22 mouse cellular contexts compared by ENCODE assay signal in the genomic region with DNA sequence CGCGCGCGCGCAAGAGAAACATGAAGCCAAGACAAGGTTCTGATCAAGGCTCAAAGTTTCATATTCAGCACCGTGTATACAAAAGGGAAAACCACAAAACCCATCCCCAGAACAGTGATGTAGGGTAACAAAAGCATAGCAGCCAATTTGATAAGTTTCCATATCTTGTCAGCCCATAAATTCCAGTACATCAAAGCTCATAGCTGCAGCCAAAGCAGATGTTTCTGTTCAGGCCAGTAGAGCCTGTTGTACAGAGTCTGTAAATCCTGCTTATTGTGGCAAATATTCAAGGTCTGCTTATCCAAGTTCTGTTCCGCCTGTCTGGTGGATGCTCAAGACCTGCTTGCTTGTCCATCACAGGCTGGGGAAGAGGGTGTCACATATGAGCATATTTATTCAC. TPM values are rescaled to one million over a fixed set of nuclear protein-coding genes. Genes with fewer than 3 reads are reported as not detected.
DNase-seq lines count a peak whose midpoint lies in the region; ATAC-seq and TF ChIP-seq lines count a peak whose summit lies in the region.
"Had no signal": no experiment of that assay in that cellular context is flagged by ENCODE, and none has a peak within 500 bp of the region (broad histone marks: within the 10 kb centered on the region; RNA-seq: fewer than 3 reads in every experiment).

No protein-coding gene starts in this region.

- peak; percentile 14 for DNase-seq in CD4-positive, CD25-positive, alpha-beta regulatory T cell, adult 2 months (ENCODE audit: low read depth, low spot score)
- DNase-seq in limb, embryonic 14.5 days (ENCODE audit: low spot score), result peak; percentile 64
- no peak for DNase-seq in limb, embryonic 10.5 days (ENCODE audit: low spot score)
- DNase-seq in 416B (ENCODE audit: low read depth) (peak; percentile 20), MN1 (ENCODE audit: low spot score) (no peak)
- peak; percentile 42 for DNase-seq in naive thymus-derived CD4-positive, alpha-beta T cell, adult 2 months (ENCODE audit: low read depth)
- DNase-seq: adrenal gland, postnatal 10 days; cerebellum, adult 11 months; cerebellum, adult 8-10 months; cerebellum, postnatal 14 days; gastrocnemius, adult 2 months; gastrocnemius, postnatal 25 days; heart, postnatal 4 days had no signal

- no peak overlapping the region for H3K4me3 ChIP-seq in limb, embryonic 14.5 days (replicated peaks; ENCODE audit: low read length)
- H3K4me3 ChIP-seq in limb, embryonic 10.5 days, result no peak overlapping the region
- H3K4me3 ChIP-seq: embryonic facial prominence, embryonic 13.5 days; erythroblast, embryonic 14.5 days; forebrain, embryonic 10.5 days; gastrocnemius, adult 2 months; heart, embryonic 13.5 days; hindbrain, embryonic 12.5 days had no signal

- no peaks in the 10 kb centered on the region for H3K36me3 ChIP-seq in limb, embryonic 14.5 days (ENCODE audit: control insufficient read depth, insufficient read depth, low read length)
- H3K36me3 ChIP-seq in limb, embryonic 10.5 days, result no peaks in the 10 kb centered on the region
- H3K36me3 ChIP-seq: embryonic facial prominence, embryonic 13.5 days; forebrain, embryonic 10.5 days; G1E; heart, embryonic 13.5 days; hindbrain, embryonic 12.5 days had no signal

- no peaks in the 10 kb centered on the region for H3K9me3 ChIP-seq in limb, embryonic 14.5 days (ENCODE audit: control insufficient read depth, low read length)
- H3K9me3 ChIP-seq in limb, embryonic 10.5 days (replicated peaks), result no peaks in the 10 kb centered on the region
- H3K9me3 ChIP-seq: embryonic facial prominence, embryonic 13.5 days; forebrain, embryonic 10.5 days; G1E; heart, embryonic 13.5 days; hindbrain, embryonic 12.5 days had no signal

- 79% methylated on average over 7 of the region's 7 CpGs for WGBS in limb, embryonic 14.5 days
- WGBS in limb, embryonic 10.5 days, result 94% methylated on average over 7 of the region's 7 CpGs

- peaks cover 4% of the 10 kb centered on the region; the same call in 1 of the 2 replicates for H3K4me1 ChIP-seq in limb, embryonic 14.5 days (ENCODE audit: control insufficient read depth, insufficient read depth, low read length)
- peaks cover 4% of the 10 kb centered on the region; the same call in 1 of the 2 replicates for H3K4me1 ChIP-seq in limb, embryonic 10.5 days

- no peak for TF ChIP-seq POLR2A in limb, embryonic 14.5 days (IDR thresholded peaks at IDR 0.05; ENCODE audit: borderline replicate concordance, extremely low read depth, insufficient read depth, insufficient read length)

- no peak for ATAC-seq in CD4-positive, CD25-positive, alpha-beta regulatory T cell, adult 4 months
- no peak for ATAC-seq in limb, embryonic 14.5 days (ENCODE audit: low FRiP score, low read depth)
- ATAC-seq: forebrain, embryonic 14.5 days; hindbrain, embryonic 16.5 days had no signal

- no peaks in the 10 kb centered on the region for H3K27me3 ChIP-seq in limb, embryonic 14.5 days (ENCODE audit: control insufficient read depth, insufficient read depth, low read length)
- no peaks in the 10 kb centered on the region for H3K27me3 ChIP-seq in limb, embryonic 10.5 days (ENCODE audit: low read depth, poor library complexity, severe bottlenecking)
- H3K27me3 ChIP-seq: embryonic facial prominence, embryonic 13.5 days; heart, embryonic 13.5 days; hindbrain, embryonic 12.5 days had no signal

- no peak overlapping the region for H3K27ac ChIP-seq in limb, embryonic 14.5 days (replicated peaks; ENCODE audit: low read depth, low read length)
- H3K27ac ChIP-seq in limb, embryonic 10.5 days, result no peak overlapping the region
- H3K27ac ChIP-seq: embryonic facial prominence, embryonic 13.5 days; forebrain, embryonic 10.5 days; gastrocnemius, adult 2 months; heart, embryonic 13.5 days; hindbrain, embryonic 12.5 days had no signal

- H3K9ac ChIP-seq in limb, embryonic 14.5 days (ENCODE audit: low read depth, low read length, severe bottlenecking), result no peak overlapping the region
- H3K9ac ChIP-seq: embryonic facial prominence, embryonic 13.5 days; heart, embryonic 13.5 days; hindbrain, embryonic 12.5 days had no signal

- no peak overlapping the region for H3K4me2 ChIP-seq in limb, embryonic 14.5 days (replicated peaks; ENCODE audit: low read depth, low read length, severe bottlenecking)
- H3K4me2 ChIP-seq: embryonic facial prominence, embryonic 13.5 days; heart, embryonic 13.5 days; hindbrain, embryonic 12.5 days had no signal

RNA-seq across cellular contexts. Expression of gene Zfp958, which starts 4.1 kb away (rescaled TPM):
- 10 to 100 TPM; 13.1 to 17.7 TPM for polyA plus RNA-seq in CD4-positive, CD25-positive, alpha-beta regulatory T cell, adult 4 months (2017; shearing (Covaris generic))
- polyA plus RNA-seq in limb, embryonic 14.5 days (2012; rRNA removed), result 3.2 and 5.4 TPM in 2 replicates
- polyA plus RNA-seq in limb, embryonic 14.5 days (2014; fragmentation: Nextera tagmentation; extraction: Ambion mirVana), result 13.4 TPM in 2 replicates
- 12.0 and 14.2 TPM in 2 replicates for polyA plus RNA-seq in limb, embryonic 10.5 days (2016; fragmentation: Nextera tagmentation; extraction: Ambion mirVana)
- polyA plus RNA-seq: erythroblast, embryonic 14.5 days had no signal

Comparison
In these comparisons a context has a peak if more than half of its experiments do, and no peak if none do; other contexts are left out.
1. DNase-seq: peak in CD4-positive, CD25-positive, alpha-beta regulatory T cell, adult 2 months (single experiment), limb, embryonic 14.5 days (single experiment), 416B (single experiment) and naive thymus-derived CD4-positive, alpha-beta T cell, adult 2 months (single experiment); none in limb, embryonic 10.5 days (single experiment) and MN1 (single experiment).